Mouse (Mus musculus) hindbrain, embryonic 15.5 days (tissue): ENCODE data around the gene Dip2b. TPM values are rescaled to one million over a fixed set of nuclear protein-coding genes. Genes with fewer than 3 reads are reported as not detected.

Experiments
- ATAC-seq: fragments of 200-750 bp; cut with Nextera tagmentation; 2 replicates; pipeline ENCODE4 v1.8.0; 2017; ENCODE audit warnings: low read depth, moderate number of reproducible peaks, moderate TSS enrichment; ENCODE audit not compliant: low FRiP score
- H3K27ac ChIP-seq: fragments of 300-500 bp; sonication (generic); replicated peaks from 2 replicates; pipeline ENCODE4 v1.5.1; 2015; ENCODE audit warnings: mild to moderate bottlenecking, inconsistent platforms
- H3K27me3 ChIP-seq: fragments of 300-500 bp; sonication (generic); 2 replicates; pipeline ENCODE4 v1.6.1; 2015; ENCODE audit warnings: control low read depth, inconsistent platforms
- H3K36me3 ChIP-seq: fragments of 300-500 bp; sonication (generic); 2 replicates; pipeline ENCODE4 v1.6.1; 2015; ENCODE audit warnings: control low read depth, inconsistent platforms
- H3K4me1 ChIP-seq: fragments of 300-500 bp; sonication (generic); replicated peaks from 2 replicates; pipeline ENCODE4 v1.6.1; 2015; ENCODE audit warnings: control low read depth, inconsistent platforms
- H3K4me2 ChIP-seq: fragments of 300-500 bp; sonication (generic); 2 replicates; pipeline ENCODE4 v1.6.1; 2015; ENCODE audit warnings: moderate library complexity, mild to moderate bottlenecking, inconsistent platforms
- H3K4me3 ChIP-seq: fragments of 300-500 bp; sonication (generic); 2 replicates; pipeline ENCODE4 v1.5.1; 2015; ENCODE audit warnings: mild to moderate bottlenecking, inconsistent platforms
- H3K9ac ChIP-seq: fragments of 300-500 bp; sonication (generic); 2 replicates; pipeline ENCODE4 v1.6.1; 2015; ENCODE audit warnings: inconsistent platforms
- H3K9me3 ChIP-seq: fragments of 300-500 bp; sonication (generic); 2 replicates; pipeline ENCODE4 v1.6.1; 2016; ENCODE audit warnings: control low read depth, inconsistent platforms
- WGBS: fragments of 180-500 bp; shearing (Covaris S2); methylation state at CpG from one replicate; pipeline ENCODE4 v1.1.7; 2015; 5-methylcytosine and 5-hydroxymethylcytosine counted together
- polyA plus RNA-seq: library from polyadenylated mRNA; unstranded; fragments of >200 nt; fragmentation: Nextera tagmentation; extraction: Ambion mirVana; gene quantifications from 2 replicates; pipeline ENCODE4 v1.2.1, GENCODE M21; 2015

Gene Dip2b
- polyA plus RNA-seq, 1 experiment from 2014 or later, result 17.5 TPM

DNA sequence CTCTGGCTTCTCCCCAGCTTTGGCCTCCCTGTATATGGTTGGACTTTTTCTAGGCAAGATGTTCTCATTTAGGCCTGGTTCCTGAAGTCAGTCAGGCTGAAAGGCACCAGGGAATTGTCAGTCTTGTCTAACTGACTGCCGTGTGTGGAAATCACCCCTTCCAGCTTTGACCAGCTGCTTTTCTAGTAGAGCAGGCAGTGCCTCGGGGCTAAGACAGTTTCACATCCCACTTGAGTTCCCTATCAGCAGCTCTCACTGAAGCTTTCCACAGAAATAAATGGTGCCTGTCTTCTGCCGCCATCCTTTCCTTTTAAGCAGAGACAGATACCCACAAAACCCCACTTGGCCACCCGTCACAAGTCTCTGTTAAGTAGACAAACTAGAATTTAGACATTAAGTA, 112.1 kb downstream of the Dip2b start:
- 52% methylated on average over 4 of the region's 4 CpGs for WGBS
- 0 out of 2 replicates have a peak overlapping the region, but pooled peaks have one; percentile 20 for H3K27ac ChIP-seq
- ATAC-seq, result no peak

DNA sequence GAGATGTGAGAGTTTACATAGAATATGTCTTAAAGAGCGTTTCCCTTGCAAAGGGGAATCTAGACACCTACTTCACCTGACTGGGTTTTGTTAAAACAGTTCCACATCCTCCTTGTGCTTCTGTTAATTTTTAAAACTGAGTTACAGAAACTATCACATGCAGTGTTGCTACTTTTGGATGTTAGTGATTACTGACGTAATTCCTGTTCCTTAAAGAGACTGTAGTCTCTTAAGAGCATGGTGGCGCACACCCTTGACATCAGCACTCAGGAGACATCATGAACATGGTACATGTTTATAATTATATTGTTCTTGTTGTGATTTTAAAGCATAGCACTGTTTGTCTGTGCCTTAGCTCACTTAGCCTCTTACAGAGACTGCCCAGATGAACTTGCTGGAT, 113.9 kb downstream of the Dip2b start:
- WGBS, result 94% methylated on average over 3 of the region's 3 CpGs
- no peak for ATAC-seq
- Histone ChIP-seq H3K4me3 (no peak overlapping the region), H3K4me2 (no peak overlapping the region), H3K27ac (no peak overlapping the region), H3K4me1 (peaks cover 15% of the 10 kb centered on the region), H3K36me3 (peaks cover 30% of the 10 kb centered on the region), H3K9me3 (no peaks in the 10 kb centered on the region), H3K9ac (no peak overlapping the region), H3K27me3 (no peaks in the 10 kb centered on the region)

More for the DNA sequence above, 112.1 kb downstream of the Dip2b start:
- Histone ChIP-seq H3K9me3 (no peaks in the 10 kb centered on the region), H3K4me3 (no peak overlapping the region), H3K27me3 (no peaks in the 10 kb centered on the region), H3K36me3 (peaks cover 17% of the 10 kb centered on the region), H3K9ac (no peak overlapping the region), H3K4me2 (no peak overlapping the region), H3K4me1 (peaks cover 20% of the 10 kb centered on the region)

DNA sequence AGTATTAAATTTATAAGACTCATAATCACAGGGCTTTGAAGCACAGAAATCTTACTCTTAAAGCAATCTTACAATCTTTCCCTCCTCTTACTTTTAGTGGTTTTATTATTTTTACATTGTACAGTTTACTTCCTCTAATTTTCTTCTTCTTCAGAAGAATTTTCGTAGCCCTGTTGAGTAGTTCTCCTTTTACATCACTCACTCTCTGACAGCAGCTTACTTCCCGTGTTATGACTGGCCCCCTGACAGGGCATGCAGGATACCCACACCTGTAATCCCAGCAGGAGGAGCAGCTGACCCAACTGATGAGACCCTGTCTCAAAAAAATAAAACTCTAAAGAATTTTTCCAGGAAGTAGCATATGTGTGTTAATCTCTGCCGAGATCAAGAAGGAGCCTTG, 114.6 kb downstream of the Dip2b start:
- no peaks in the 10 kb centered on the region for H3K27me3 ChIP-seq
- 82% methylated on average over 3 of the region's 3 CpGs for WGBS

DNA sequence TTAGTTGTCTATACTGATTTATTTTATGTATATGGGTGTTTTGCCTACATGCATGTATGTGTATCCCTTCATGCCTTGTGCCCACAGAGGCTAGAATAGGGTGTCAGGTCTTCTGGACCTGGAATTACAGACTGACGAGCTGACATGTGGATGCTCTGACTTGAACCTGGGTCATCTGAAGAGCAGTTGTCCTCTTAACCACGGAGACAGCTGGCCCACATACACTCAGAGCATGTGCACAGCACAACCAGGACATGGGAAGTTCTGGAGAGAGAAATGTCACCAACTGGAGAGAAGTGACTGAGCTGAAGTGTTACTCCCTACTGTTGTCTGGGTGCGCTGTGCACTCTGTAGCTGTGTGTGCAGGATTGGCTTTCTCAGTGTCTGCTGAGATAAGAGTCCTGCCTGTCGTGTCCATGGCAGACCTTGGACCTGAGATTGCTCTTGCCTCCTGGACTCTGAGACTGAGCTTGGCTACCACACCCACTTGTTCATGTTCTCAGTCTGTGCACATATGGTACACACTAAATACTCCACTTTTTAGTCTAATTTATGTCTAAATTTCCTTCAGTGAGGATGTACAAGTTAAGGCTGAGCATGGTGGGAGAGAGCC, 117.7 kb downstream of the Dip2b start:
- no peak overlapping the region for H3K9ac ChIP-seq
- peaks cover 2% of the 10 kb centered on the region; the same call in 1 of the 2 replicates for H3K4me1 ChIP-seq
- WGBS, result 92% methylated on average over 4 of the region's 4 CpGs
- H3K4me2 ChIP-seq, result no peak overlapping the region
- H3K27me3 ChIP-seq, result no peaks in the 10 kb centered on the region
- no peaks in the 10 kb centered on the region for H3K9me3 ChIP-seq
- no peak overlapping the region for H3K4me3 ChIP-seq
- ATAC-seq, result no peak
- H3K27ac ChIP-seq, result no peak overlapping the region
- H3K36me3 ChIP-seq, result peaks cover 37% of the 10 kb centered on the region

More for the DNA sequence above, 114.6 kb downstream of the Dip2b start:
- no peak overlapping the region for H3K9ac ChIP-seq
- peaks cover 15% of the 10 kb centered on the region for H3K4me1 ChIP-seq
- H3K9me3 ChIP-seq, result no peaks in the 10 kb centered on the region
- H3K36me3 ChIP-seq, result peaks cover 35% of the 10 kb centered on the region
- H3K4me2 ChIP-seq, result no peak overlapping the region
- ATAC-seq, result no peak
- no peak overlapping the region for H3K4me3 ChIP-seq
- no peak overlapping the region for H3K27ac ChIP-seq

DNA sequence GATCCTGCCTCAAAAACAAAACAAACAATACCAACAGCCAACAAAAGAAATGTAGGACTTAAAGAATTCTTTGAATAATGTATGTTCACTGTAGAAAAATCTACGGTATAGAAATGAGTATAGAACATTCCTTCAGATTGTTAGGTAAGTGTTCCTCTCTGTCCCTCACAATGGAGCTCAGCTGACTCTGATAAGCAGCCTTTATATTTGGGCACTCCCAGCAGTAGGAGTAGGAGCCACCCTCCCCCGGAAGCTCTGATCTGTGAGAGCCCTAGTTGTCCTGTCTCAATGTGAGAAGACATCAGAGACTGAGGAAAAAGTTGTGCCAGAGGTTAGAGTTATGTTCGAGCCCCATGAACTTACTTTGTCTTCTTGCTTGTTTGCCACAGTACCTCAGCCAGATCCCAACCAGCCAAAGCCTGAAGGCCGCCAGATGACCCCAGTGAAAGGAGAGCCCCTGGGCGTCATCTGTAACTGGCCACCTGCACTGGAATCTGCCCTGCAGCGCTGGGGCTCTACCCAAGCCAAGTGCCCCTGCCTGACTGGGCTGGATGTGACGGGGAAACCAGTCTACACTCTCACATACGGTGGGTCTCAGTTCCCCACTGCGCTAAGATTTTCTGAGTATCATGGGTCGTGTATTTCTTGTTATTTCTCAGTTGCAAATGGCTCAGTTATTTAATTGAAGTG, 118.5 kb downstream of the Dip2b start:
- ATAC-seq, result no peak
- peaks cover 41% of the 10 kb centered on the region for H3K36me3 ChIP-seq
- no peak overlapping the region for H3K4me2 ChIP-seq
- H3K9ac ChIP-seq, result no peak overlapping the region
- no peak overlapping the region for H3K4me3 ChIP-seq
- H3K4me1 ChIP-seq, result no peaks in the 10 kb centered on the region
- H3K27me3 ChIP-seq, result no peaks in the 10 kb centered on the region
- no peak overlapping the region for H3K27ac ChIP-seq
- no peaks in the 10 kb centered on the region for H3K9me3 ChIP-seq
- 90% methylated on average over 10 of the region's 10 CpGs for WGBS

DNA sequence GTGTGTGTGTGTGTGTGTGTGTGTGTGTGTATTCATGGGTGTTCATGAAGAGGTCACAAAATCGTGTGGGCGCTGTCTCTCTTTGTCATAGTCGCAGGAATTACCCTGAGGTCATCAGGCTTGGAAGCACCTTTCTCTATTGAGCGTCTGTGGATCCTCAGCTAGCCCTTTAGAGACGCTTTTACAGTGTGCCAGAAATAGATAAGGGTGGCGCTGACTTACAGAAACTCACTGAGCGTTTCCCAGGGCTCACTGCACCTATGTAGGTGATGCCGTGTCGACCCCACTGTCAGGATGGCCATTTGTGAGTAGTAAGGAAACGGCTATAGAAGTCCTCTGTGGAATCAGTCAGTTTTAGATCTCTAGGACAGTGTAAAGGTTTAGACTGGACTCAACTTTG, 120.5 kb downstream of the Dip2b start:
- no peak overlapping the region for H3K27ac ChIP-seq
- peaks cover 54% of the 10 kb centered on the region for H3K36me3 ChIP-seq
- H3K4me2 ChIP-seq, result no peak overlapping the region
- 92% methylated on average over 10 of the region's 10 CpGs for WGBS
- H3K4me1 ChIP-seq, result no peaks in the 10 kb centered on the region
- H3K4me3 ChIP-seq, result no peak overlapping the region
- no peaks in the 10 kb centered on the region for H3K27me3 ChIP-seq
- no peak for ATAC-seq
- H3K9me3 ChIP-seq, result no peaks in the 10 kb centered on the region
- no peak overlapping the region for H3K9ac ChIP-seq

DNA sequence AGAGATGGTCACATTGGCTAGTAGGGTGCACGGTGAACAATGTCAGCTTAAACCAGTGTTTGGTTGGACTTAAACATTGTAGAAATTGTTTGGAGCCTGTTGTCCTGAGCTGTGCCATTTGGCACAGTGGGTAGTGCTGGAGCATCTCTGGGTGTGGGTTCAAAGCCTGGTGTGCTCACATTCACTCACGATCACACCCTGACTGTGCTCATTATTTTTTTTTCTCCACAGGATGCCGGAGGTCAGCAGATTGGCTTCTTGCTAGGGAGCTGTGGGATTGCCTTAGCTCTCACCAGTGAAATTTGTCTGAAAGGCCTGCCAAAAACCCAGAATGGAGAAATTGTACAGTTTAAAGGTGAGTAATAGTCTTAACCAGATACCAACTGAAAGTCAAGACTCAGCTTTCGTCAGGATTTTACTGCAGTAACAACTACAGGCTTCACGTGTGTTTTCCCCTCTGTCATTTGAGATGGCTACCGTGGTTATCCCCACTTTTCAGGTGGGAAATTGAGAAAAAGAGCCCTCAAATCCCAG, 123.3 kb downstream of the Dip2b start:
- no peak for ATAC-seq
- no peaks in the 10 kb centered on the region for H3K4me1 ChIP-seq
- no peaks in the 10 kb centered on the region for H3K27me3 ChIP-seq
- H3K36me3 ChIP-seq, result peaks cover 34% of the 10 kb centered on the region
- no peaks in the 10 kb centered on the region for H3K9me3 ChIP-seq
- no peak overlapping the region for H3K4me3 ChIP-seq
- H3K27ac ChIP-seq, result no peak overlapping the region
- no peak overlapping the region for H3K4me2 ChIP-seq
- 79% methylated on average over 6 of the region's 6 CpGs for WGBS
- H3K9ac ChIP-seq, result no peak overlapping the region

DNA sequence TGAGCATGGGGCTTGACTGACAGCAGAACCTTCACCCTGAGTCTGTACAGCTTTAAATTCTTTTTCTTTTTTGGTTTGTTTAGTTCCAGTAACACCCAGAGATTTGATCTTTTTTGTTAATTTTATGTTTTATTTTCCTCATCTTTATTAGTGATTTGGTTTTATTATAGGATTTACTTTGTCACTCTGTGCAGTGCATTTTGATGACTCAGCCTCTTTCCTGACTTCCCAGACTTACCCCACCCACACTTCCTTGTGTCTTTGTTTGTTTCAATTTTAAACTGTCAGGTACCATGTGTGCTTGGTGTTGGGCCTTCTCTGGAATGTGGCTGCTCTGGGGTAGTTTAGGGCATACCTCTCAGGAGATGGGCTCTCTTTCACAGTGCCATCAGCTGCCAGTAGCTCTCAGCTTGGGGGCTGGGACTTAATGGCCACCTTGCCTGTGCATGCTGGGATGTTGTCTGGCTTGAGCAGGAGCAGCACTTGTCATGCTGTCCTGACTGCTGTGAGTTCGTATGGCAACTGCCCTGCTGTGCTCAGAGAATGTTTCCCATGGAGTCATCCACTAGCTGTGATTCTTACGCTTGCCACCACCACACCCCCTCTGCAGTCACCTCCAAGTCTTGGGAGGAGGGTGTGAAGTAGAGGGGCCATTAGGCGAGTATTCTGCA, 125.1 kb downstream of the Dip2b start:
- no peak for ATAC-seq
- Histone ChIP-seq H3K9ac (no peak overlapping the region), H3K4me2 (no peak overlapping the region), H3K4me1 (0 out of 2 replicates have a peak, but pooled peaks cover 2% of the 10 kb centered on the region), H3K4me3 (no peak overlapping the region), H3K27ac (no peak overlapping the region), H3K27me3 (no peaks in the 10 kb centered on the region), H3K9me3 (no peaks in the 10 kb centered on the region), H3K36me3 (peaks cover 35% of the 10 kb centered on the region)
- 70% methylated on average over 3 of the region's 3 CpGs for WGBS

DNA sequence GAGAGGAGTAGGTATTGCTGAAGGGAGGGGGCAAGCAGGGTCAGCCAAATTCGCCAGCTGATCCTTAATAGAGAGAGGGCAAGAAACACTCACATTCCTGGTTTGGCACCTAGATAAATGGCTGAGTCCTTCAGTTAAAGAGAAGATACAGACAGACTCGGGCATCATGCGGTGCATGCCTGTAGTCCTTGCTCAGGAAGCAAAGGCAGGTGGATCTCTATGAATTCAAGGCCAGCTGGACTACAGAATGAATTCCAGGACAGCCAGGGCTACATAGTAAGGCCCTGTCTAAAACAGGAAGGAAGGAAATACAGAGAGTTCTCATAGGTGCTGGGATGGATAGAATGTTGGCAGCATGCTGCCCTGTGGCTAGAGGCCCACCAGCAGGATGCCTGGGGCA, 128.0 kb downstream of the Dip2b start:
- Histone ChIP-seq H3K9ac (no peak overlapping the region), H3K36me3 (peaks cover 57% of the 10 kb centered on the region), H3K27me3 (no peaks in the 10 kb centered on the region), H3K9me3 (no peaks in the 10 kb centered on the region), H3K27ac (0 out of 2 replicates have a peak overlapping the region, but pooled peaks have one; percentile 9), H3K4me2 (no peak overlapping the region), H3K4me1 (0 out of 2 replicates have a peak, but pooled peaks cover 3% of the 10 kb centered on the region), H3K4me3 (no peak overlapping the region)
- 78% methylated on average over 3 of the region's 3 CpGs for WGBS
- ATAC-seq, result no peak

DNA sequence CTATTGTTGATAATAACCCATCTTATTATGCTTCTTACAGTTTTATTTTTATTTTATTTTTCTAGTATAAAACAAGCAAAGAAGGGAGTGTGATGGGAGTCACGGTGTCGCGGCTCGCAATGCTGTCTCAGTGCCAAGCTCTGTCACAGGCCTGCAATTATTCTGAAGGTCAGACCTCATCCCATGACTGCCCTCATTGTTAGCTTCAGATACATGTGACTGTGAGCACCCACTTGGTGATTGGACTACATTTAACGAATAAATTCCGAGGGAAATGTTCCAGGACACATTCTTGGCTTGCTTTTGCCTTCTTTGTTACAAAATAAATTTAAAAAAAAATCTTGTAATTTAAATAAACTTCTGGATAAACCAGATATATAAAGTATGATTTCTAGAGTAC, 129.3 kb downstream of the Dip2b start:
- no peak overlapping the region for H3K4me2 ChIP-seq
- 0 out of 2 replicates have a peak overlapping the region, but pooled peaks have one; percentile 55 for H3K27ac ChIP-seq
- H3K4me1 ChIP-seq, result 0 out of 2 replicates have a peak, but pooled peaks cover 3% of the 10 kb centered on the region
- WGBS, result 62% methylated on average over 6 of the region's 6 CpGs
- no peaks in the 10 kb centered on the region for H3K27me3 ChIP-seq
- H3K36me3 ChIP-seq, result peaks cover 58% of the 10 kb centered on the region
- no peak for ATAC-seq
- no peaks in the 10 kb centered on the region for H3K9me3 ChIP-seq
- no peak overlapping the region for H3K4me3 ChIP-seq
- H3K9ac ChIP-seq, result no peak overlapping the region

DNA sequence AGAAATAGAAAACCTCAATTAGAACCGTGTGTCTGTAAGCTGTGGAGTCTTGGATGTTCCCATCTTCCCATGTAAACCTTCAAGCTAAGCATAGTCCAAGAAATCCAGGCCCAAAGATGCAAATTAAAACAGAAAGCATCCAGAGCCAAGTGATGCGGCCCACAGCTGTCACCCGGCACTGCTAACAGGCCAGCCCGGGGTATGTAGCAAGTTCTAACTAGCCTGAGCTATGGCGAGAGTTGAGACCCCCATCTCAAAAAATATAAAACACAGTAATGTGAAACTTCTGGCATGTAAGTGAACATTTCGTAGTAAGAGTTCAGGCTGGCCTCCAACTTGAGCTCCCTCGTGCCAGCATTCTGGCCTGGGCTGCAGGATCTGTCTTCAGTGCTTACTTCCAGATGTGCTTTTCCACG, 129.7 kb downstream of the Dip2b start:
- Histone ChIP-seq H3K4me1 (0 out of 2 replicates have a peak, but pooled peaks cover 3% of the 10 kb centered on the region), H3K9ac (no peak overlapping the region), H3K9me3 (no peaks in the 10 kb centered on the region), H3K4me2 (no peak overlapping the region), H3K4me3 (no peak overlapping the region), H3K36me3 (peaks cover 60% of the 10 kb centered on the region), H3K27ac (0 out of 2 replicates have a peak overlapping the region, but pooled peaks have one; percentile 55), H3K27me3 (no peaks in the 10 kb centered on the region)
- ATAC-seq, result no peak
- 82% methylated on average over 8 of the region's 8 CpGs for WGBS

DNA sequence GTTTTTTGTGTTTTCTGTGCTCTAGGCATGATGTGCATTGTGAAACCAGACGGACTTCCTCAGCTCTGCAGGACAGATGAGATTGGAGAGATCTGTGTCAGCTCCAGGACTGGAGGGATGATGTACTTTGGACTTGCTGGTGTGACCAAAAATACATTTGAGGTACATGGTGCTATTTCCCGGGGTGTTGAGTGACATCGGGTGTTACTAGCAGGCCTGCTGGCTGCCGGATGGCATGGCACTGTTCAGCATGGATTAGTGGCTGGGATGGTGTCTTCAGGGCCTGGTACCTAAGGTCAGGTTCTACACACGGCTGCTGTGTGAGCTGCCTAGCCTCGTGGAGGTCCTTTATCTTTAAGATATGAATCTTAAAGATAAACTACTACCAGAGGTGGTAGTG, 136.7 kb downstream of the Dip2b start:
- no peaks in the 10 kb centered on the region for H3K27me3 ChIP-seq
- no peak overlapping the region for H3K4me2 ChIP-seq
- peaks cover 77% of the 10 kb centered on the region for H3K36me3 ChIP-seq
- H3K27ac ChIP-seq, result no peak overlapping the region
- no peaks in the 10 kb centered on the region for H3K9me3 ChIP-seq
- H3K9ac ChIP-seq, result no peak overlapping the region
- no peak for ATAC-seq
- no peak overlapping the region for H3K4me3 ChIP-seq
- no peaks in the 10 kb centered on the region for H3K4me1 ChIP-seq
- 91% methylated on average over 6 of the region's 6 CpGs for whole genome bisulfite sequencing
